In genomic region chr9:42550116-42550515, GRCm38 (mm10) we compare ENCODE assay signal across 9 mouse cellular contexts. TPM values are rescaled to one million over a fixed set of nuclear protein-coding genes. Genes with fewer than 3 reads are reported as not detected.
DNase-seq lines count a peak whose midpoint lies in the region; ATAC-seq and TF ChIP-seq lines count a peak whose summit lies in the region.
"Had no signal": no experiment of that assay in that cellular context is flagged by ENCODE, and none has a peak within 500 bp of the region (broad histone marks: within the 10 kb centered on the region; RNA-seq: fewer than 3 reads in every experiment).

No protein-coding gene starts in this region.

- no peak for ATAC-seq in embryonic facial prominence, embryonic 11.5 days (replicated peaks; ENCODE audit: insufficient number of reproducible peaks, low FRiP score, low TSS enrichment, low read depth)
- peak; percentile 75 for ATAC-seq in megakaryocyte, adult 5-6 weeks (ENCODE audit: poor library complexity, severe bottlenecking)

- H3K36me3 ChIP-seq in E14TG2a.4 (ENCODE audit: insufficient read depth, low read length), result no peaks in the 10 kb centered on the region
- H3K36me3 ChIP-seq in embryonic facial prominence, embryonic 11.5 days (replicated peaks; ENCODE audit: control insufficient read depth, insufficient read depth, low read depth, low read length), result no peaks in the 10 kb centered on the region
- H3K36me3 ChIP-seq in heart, embryonic 10.5 days, result no peaks in the 10 kb centered on the region
- H3K36me3 ChIP-seq: heart, embryonic 13.5 days had no signal

- H3K4me1 ChIP-seq in E14TG2a.4 (replicated peaks; ENCODE audit: low read depth, low read length), result peaks cover 7% of the 10 kb centered on the region; the same call in 1 of the 2 replicates
- H3K4me1 ChIP-seq in embryonic facial prominence, embryonic 11.5 days (ENCODE audit: control insufficient read depth, insufficient read depth, low read length), result no peaks in the 10 kb centered on the region
- H3K4me1 ChIP-seq in heart, embryonic 10.5 days, result 0 out of 2 replicates have a peak, but pooled peaks cover 11% of the 10 kb centered on the region
- H3K4me1 ChIP-seq: heart, embryonic 13.5 days had no signal

- no peak overlapping the region for H3K4me2 ChIP-seq in embryonic facial prominence, embryonic 11.5 days (ENCODE audit: low read depth, low read length)
- H3K4me2 ChIP-seq: heart, embryonic 13.5 days had no signal

- 15% methylated on average over 13 of the region's 13 CpGs for WGBS in embryonic facial prominence, embryonic 11.5 days
- 17% methylated on average over 13 of the region's 13 CpGs for WGBS in heart, embryonic 10.5 days

- H3K27me3 ChIP-seq in E14TG2a.4 (ENCODE audit: insufficient read depth, low read length), result 0 out of 2 replicates have a peak, but pooled peaks cover 9% of the 10 kb centered on the region
- no peaks in the 10 kb centered on the region for H3K27me3 ChIP-seq in embryonic facial prominence, embryonic 11.5 days (ENCODE audit: control insufficient read depth, insufficient read depth, low read length)
- H3K27me3 ChIP-seq in heart, embryonic 10.5 days (ENCODE audit: insufficient read depth, poor library complexity, severe bottlenecking), result peaks cover 46% of the 10 kb centered on the region; the same call in 1 of the 2 replicates

- H3K9ac ChIP-seq in embryonic facial prominence, embryonic 11.5 days (replicated peaks; ENCODE audit: low read length), result no peak overlapping the region
- H3K9ac ChIP-seq: heart, embryonic 13.5 days had no signal

- DNase-seq in adrenal gland, postnatal 36 days, result peak; percentile 68 to 77
- DNase-seq in embryonic facial prominence, embryonic 11.5 days (ENCODE audit: low spot score), result peak; percentile 72
- DNase-seq in heart, embryonic 10.5 days (ENCODE audit: low spot score), result peak; percentile 81
- DNase-seq in layer of hippocampus, adult 8-10 months (ENCODE audit: low spot score in 2 of 2), result peak; percentile 56 to 66
- DNase-seq in right cerebral cortex, adult 2 months (ENCODE audit: low spot score in 2 of 2), result peak; percentile 71 to 90
- peak; percentile 66 for DNase-seq in urinary bladder, postnatal 25 days (ENCODE audit: low spot score)

- peak; percentile 100 for TF ChIP-seq CTCF in E14TG2a.4 (conservative IDR thresholded peaks at IDR 0.05; ENCODE audit: low read length)

- H3K9me3 ChIP-seq in E14TG2a.4 (ENCODE audit: low read length), result no peaks in the 10 kb centered on the region
- no peaks in the 10 kb centered on the region for H3K9me3 ChIP-seq in embryonic facial prominence, embryonic 11.5 days (replicated peaks; ENCODE audit: control insufficient read depth, low read length)
- no peaks in the 10 kb centered on the region for H3K9me3 ChIP-seq in heart, embryonic 10.5 days
- H3K9me3 ChIP-seq: heart, embryonic 13.5 days had no signal

- no peak overlapping the region for H3K4me3 ChIP-seq in E14TG2a.4 (replicated peaks; ENCODE audit: low read length)
- H3K4me3 ChIP-seq in embryonic facial prominence, embryonic 11.5 days (ENCODE audit: low read depth, low read length), result no peak overlapping the region
- no peak overlapping the region for H3K4me3 ChIP-seq in heart, embryonic 10.5 days
- H3K4me3 ChIP-seq: heart, embryonic 13.5 days had no signal

- no peak overlapping the region for H3K27ac ChIP-seq in embryonic facial prominence, embryonic 11.5 days (replicated peaks; ENCODE audit: low read depth, low read length)
- no peak overlapping the region for H3K27ac ChIP-seq in heart, embryonic 10.5 days
- H3K27ac ChIP-seq: heart, embryonic 13.5 days had no signal

RNA-seq across cellular contexts. Expression of gene Tbcel, which starts 42.5 kb away (rescaled TPM):
- total RNA-seq in adrenal gland, postnatal 36 days (2021), result 10 to 100 TPM; 50.0 to 76.7 TPM
- polyA plus RNA-seq in embryonic facial prominence, embryonic 11.5 days (2014; fragmentation: Nextera tagmentation; extraction: Ambion mirVana), result 4.3 and 4.8 TPM in 2 replicates
- polyA plus RNA-seq in heart, embryonic 10.5 days (2016; fragmentation: Nextera tagmentation; extraction: Ambion mirVana), result 2.7 and 4.9 TPM in 2 replicates
- total RNA-seq in layer of hippocampus, adult 8-10 months (2022), result 10 to 100 TPM; 49.7 to 60.5 (median 54.2) TPM
- total RNA-seq in megakaryocyte, adult 5-6 weeks (2015), result 10.1 and 10.5 TPM in 2 replicates
- 13.2 and 15.0 TPM in 2 replicates for total RNA-seq in megakaryocyte, adult 5-6 weeks (2017)
